Mouse (Mus musculus): Measurements from ENCODE around the gene Slc22a6.

DNA sequence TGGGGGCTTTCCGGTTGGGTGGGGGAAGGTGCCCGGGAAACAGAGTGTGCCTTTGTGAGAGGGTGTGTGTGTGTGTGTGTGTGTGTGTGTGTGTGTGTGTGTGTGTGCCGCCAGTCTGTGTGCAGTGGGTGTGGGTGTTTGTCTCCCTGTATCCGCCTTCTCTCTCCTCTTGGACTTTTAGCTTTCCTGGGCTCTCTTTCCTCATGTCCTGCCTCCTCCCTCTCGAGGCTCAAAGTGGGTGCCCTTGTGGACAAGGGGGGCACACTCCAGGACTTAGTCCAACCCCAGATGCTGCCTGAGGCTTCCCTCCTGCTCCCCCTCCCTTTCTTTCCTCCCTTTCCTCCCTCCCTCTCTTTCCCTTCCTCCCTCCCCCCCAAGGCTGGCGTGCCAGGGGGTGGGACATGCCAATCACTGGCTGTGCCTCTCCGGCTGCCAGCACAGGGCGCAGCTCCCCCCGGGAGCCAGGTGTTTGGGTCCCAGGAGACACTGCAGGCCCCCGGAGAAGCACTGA, 46.1 kb downstream of the Slc22a6 start:
- TF ChIP-seq CTCF (conservative IDR thresholded peaks at IDR 0.05 in 1 of 2, IDR thresholded peaks at IDR 0.05 in 1 of 2; ENCODE audit: low read depth in 2 of 2, low read length in 2 of 2) (no peak), MXI1 (IDR thresholded peaks at IDR 0.05; ENCODE audit: low read depth, low read length) (no peak), MAX (IDR thresholded peaks at IDR 0.05; ENCODE audit: low read length) (no peak), ZKSCAN1 (IDR thresholded peaks at IDR 0.05; ENCODE audit: borderline replicate concordance, low read depth, low read length) (no peak), GABPA (IDR thresholded peaks at IDR 0.05; ENCODE audit: insufficient replicate concordance, low read depth, low read length) (no peak), NRF1 (IDR thresholded peaks at IDR 0.05; ENCODE audit: low read depth, low read length) (no peak), MEF2A (IDR thresholded peaks at IDR 0.05; ENCODE audit: borderline replicate concordance, low read depth, low read length) (no peak), POLR2A (IDR thresholded peaks at IDR 0.05; ENCODE audit: low read depth, low read length) (no peak), CHD1 (IDR thresholded peaks at IDR 0.05; ENCODE audit: low read depth, low read length) (no peak)
